Mouse (Mus musculus): ENCODE measurements at regions not wholly inside any gene's neighbourhood (a gene's known extent, or its start where the extent isn't known, plus 50 kb on each side); places are given as distances from the start of the nearest gene placed in this dataset.

GRCm38 (mm10) chr5:76064686-76065085 is 75.4 kb upstream of the Srd5a3 start:
- Histone ChIP-seq H3K4me3 (ENCODE audit: insufficient read depth, low read length) (no peak overlapping the region), H3K27ac (ENCODE audit: insufficient read depth, low read depth, low read length) (no peak overlapping the region), H3K4me1 (ENCODE audit: control insufficient read depth, insufficient read depth, low read length) (peaks cover 2% of the 10 kb centered on the region; the same call in 1 of the 2 replicates)
- no peak for TF ChIP-seq CTCF (IDR thresholded peaks at IDR 0.05; ENCODE audit: low read depth, low read length)
- no peak for TF ChIP-seq POLR2A (IDR thresholded peaks at IDR 0.05; ENCODE audit: borderline replicate concordance, low read depth, low read length)

GRCm38 (mm10) chr5:76063473-76063872 is 76.6 kb upstream of the Srd5a3 start:
- TF ChIP-seq CTCF (IDR thresholded peaks at IDR 0.05; ENCODE audit: low read depth, low read length): no peak
- TF ChIP-seq POLR2A (IDR thresholded peaks at IDR 0.05; ENCODE audit: borderline replicate concordance, low read depth, low read length): no peak
- H3K27ac ChIP-seq (ENCODE audit: insufficient read depth, low read depth, low read length): no peak overlapping the region
- peaks cover 2% of the 10 kb centered on the region; the same call in 1 of the 2 replicates for H3K4me1 ChIP-seq (ENCODE audit: control insufficient read depth, insufficient read depth, low read length)
- H3K4me3 ChIP-seq (ENCODE audit: insufficient read depth, low read length): no peak overlapping the region

- Histone ChIP-seq H3K4me3 (ENCODE audit: insufficient read depth, low read length) (no peak overlapping the region), H3K4me1 (ENCODE audit: control insufficient read depth, insufficient read depth, low read length) (no peaks in the 10 kb centered on the region), H3K27ac (ENCODE audit: insufficient read depth, low read depth, low read length) (no peak overlapping the region)
- TF ChIP-seq CTCF (IDR thresholded peaks at IDR 0.05; ENCODE audit: low read depth, low read length) (no peak), POLR2A (IDR thresholded peaks at IDR 0.05; ENCODE audit: borderline replicate concordance, low read depth, low read length) (no peak)
Observed at GRCm38 (mm10) chr5:76058011-76058410, 79.8 kb upstream of the Kdr start.

- Histone ChIP-seq H3K4me3 (ENCODE audit: insufficient read depth, low read length) (no peak overlapping the region), H3K27ac (ENCODE audit: insufficient read depth, low read depth, low read length) (no peak overlapping the region), H3K4me1 (ENCODE audit: control insufficient read depth, insufficient read depth, low read length) (peaks cover 3% of the 10 kb centered on the region; the same call in 1 of the 2 replicates)
- TF ChIP-seq POLR2A (IDR thresholded peaks at IDR 0.05; ENCODE audit: borderline replicate concordance, low read depth, low read length) (no peak), CTCF (IDR thresholded peaks at IDR 0.05; ENCODE audit: low read depth, low read length) (no peak)
Observed at GRCm38 (mm10) chr5:76055849-76056248, 77.6 kb upstream of the Kdr start.

GRCm38 (mm10) chr5:76052782-76053181 is 74.5 kb upstream of the Kdr start:
- H3K27ac ChIP-seq (ENCODE audit: insufficient read depth, low read depth, low read length): no peak overlapping the region
- TF ChIP-seq POLR2A (IDR thresholded peaks at IDR 0.05; ENCODE audit: borderline replicate concordance, low read depth, low read length) (no peak), CTCF (IDR thresholded peaks at IDR 0.05; ENCODE audit: low read depth, low read length) (no peak)
- peaks cover 15% of the 10 kb centered on the region for H3K4me1 ChIP-seq (ENCODE audit: control insufficient read depth, insufficient read depth, low read length)
- no peak overlapping the region for H3K4me3 ChIP-seq (ENCODE audit: insufficient read depth, low read length)

- TF ChIP-seq CTCF (IDR thresholded peaks at IDR 0.05; ENCODE audit: low read depth, low read length): no peak
- Histone ChIP-seq H3K4me1 (ENCODE audit: control insufficient read depth, insufficient read depth, low read length) (peaks cover 15% of the 10 kb centered on the region), H3K4me3 (ENCODE audit: insufficient read depth, low read length) (no peak overlapping the region), H3K27ac (ENCODE audit: insufficient read depth, low read depth, low read length) (no peak overlapping the region)
Observed at GRCm38 (mm10) chr5:76051658-76052057, 73.4 kb upstream of the Kdr start.

GRCm38 (mm10) chr5:76048103-76048874 is 70.0 kb upstream of the Kdr start:
- TF ChIP-seq CTCF (IDR thresholded peaks at IDR 0.05; ENCODE audit: low read depth, low read length) (no peak), POLR2A (IDR thresholded peaks at IDR 0.05; ENCODE audit: borderline replicate concordance, low read depth, low read length) (no peak)
- H3K27ac ChIP-seq (ENCODE audit: insufficient read depth, low read depth, low read length): no peak overlapping the region
- no peak overlapping the region for H3K4me3 ChIP-seq (ENCODE audit: insufficient read depth, low read length)
- peaks cover 15% of the 10 kb centered on the region for H3K4me1 ChIP-seq (ENCODE audit: control insufficient read depth, insufficient read depth, low read length)

- TF ChIP-seq CTCF (IDR thresholded peaks at IDR 0.05; ENCODE audit: low read depth, low read length): no peak
Observed at GRCm38 (mm10) chr5:76043521-76044510, 65.6 kb upstream of the Kdr start.

GRCm38 (mm10) chr5:76040454-76041203 is 62.4 kb upstream of the Kdr start:
- TF ChIP-seq POLR2A (IDR thresholded peaks at IDR 0.05; ENCODE audit: borderline replicate concordance, low read depth, low read length) (no peak), CTCF (IDR thresholded peaks at IDR 0.05; ENCODE audit: low read depth, low read length) (no peak)
- Histone ChIP-seq H3K4me1 (ENCODE audit: control insufficient read depth, insufficient read depth, low read length) (no peaks in the 10 kb centered on the region), H3K4me3 (ENCODE audit: insufficient read depth, low read length) (no peak overlapping the region), H3K27ac (ENCODE audit: insufficient read depth, low read depth, low read length) (no peak overlapping the region)

More at GRCm38 (mm10) chr5:76043521-76044510, 65.6 kb upstream of the Kdr start:
- H3K4me1 ChIP-seq (ENCODE audit: control insufficient read depth, insufficient read depth, low read length): peaks cover 9% of the 10 kb centered on the region
- H3K4me3 ChIP-seq (ENCODE audit: insufficient read depth, low read length): no peak overlapping the region
- H3K27ac ChIP-seq (ENCODE audit: insufficient read depth, low read depth, low read length): no peak overlapping the region

Data from bone marrow macrophage, adult 2 months (primary cell).